Mouse (Mus musculus): ENCODE measurements around the gene Map4k2.

Gene Map4k2

DNA sequence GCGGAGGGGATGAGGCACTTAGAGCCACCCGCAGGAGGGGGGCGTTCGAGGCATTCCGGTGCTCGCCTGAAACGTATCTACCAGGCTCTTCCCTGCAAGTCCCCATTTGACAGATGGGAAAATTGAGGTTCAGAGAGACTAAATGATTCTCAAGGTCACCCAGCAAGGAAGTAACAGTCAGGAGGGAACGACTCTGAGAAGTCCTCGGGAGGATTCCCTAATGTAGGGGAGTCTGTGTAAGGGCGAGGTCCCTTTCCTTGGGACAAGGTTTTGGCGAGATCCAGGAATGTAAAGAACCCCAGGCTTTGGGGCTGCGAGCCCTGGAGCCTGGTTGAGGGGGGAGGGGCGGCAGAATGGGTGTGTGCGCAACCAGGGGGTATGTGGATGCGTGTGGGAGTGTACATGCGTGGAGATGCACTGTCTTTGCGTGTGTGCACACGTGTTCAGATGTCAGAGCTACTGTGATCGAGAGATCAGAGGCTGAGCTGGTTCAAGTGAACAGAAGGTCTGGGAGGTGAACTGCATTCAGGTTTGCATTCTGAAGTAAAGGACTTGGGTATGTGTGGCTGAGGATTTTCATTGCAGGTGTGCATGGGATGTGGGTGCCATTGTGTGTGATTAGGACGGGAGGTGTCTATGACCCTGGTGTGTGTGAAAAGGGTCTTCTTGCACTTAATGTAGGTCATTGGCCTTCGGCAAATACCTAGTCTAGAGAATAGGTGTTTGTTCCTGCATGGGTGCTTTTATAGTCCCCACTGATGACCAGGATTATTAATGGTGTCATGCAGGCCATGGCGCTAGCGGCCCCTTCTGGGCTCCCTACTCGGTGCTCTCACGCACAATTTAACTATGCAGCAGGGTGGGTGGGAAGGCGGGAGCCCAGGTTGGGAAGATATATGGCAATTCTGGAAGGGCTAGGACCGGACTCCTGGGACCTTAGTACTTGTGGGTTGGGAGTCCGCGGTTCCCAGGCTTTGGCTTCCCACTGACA lies 59.5 kb downstream of the Map4k2 start:
- DNase-seq (ENCODE audit: low spot score), result no peak

DNA sequence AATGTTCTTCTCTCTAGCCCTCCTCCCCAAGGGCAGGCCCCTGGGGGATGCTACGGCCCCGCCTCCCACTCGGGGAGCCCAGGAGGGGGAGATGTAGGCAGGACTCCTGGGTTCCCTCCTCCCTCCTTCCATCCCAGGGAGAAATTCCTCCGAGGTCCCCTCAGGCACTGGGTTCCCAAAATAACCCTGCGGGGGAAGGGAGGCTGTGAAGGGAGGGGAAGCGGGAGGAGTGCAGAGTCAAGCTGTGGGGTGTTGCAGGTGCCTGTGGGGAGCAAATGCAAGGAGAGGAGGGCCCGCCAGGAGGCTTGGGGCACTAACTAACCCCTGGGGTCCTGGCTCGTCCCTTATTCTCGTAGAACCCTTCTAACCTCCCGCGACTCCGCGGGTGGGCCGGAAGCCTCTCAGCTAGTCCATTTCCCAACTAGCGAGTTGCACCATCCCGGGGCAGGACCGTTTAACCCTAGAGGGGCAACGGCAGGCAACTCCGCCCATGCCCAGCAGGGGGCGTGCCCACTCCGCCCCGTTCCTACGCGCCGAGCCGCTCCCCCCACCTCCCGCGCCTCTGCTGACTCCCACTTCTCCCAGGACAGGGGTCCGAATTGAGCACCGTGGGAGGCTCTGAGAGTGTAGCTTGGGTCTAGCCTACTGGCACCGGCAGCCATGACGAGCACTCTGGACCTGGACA lies 60.3 kb downstream of the Map4k2 start:
- DNase-seq (ENCODE audit: low spot score), result peak; percentile 67

DNA sequence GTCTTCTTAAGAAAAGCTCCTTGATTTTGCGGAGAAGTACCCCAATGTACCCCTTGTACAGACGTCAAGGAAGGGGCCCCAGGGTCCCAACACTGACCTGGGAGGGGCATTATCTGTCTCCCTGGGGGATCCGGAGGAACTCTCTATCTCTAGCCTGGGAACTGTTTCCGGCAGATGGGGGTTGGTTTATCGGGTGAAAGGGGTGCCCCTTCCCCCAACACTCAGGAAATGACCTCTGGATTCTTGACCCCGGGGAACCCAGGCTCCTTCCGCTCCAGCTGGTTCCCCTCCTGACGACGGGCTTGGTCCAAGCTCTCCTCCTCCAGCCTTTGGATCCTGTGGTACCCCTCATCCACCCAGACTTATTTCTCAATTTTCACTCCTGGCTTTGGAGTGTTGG lies 61.0 kb downstream of the Map4k2 start:
- no peak for DNase-seq (ENCODE audit: low spot score)

DNA sequence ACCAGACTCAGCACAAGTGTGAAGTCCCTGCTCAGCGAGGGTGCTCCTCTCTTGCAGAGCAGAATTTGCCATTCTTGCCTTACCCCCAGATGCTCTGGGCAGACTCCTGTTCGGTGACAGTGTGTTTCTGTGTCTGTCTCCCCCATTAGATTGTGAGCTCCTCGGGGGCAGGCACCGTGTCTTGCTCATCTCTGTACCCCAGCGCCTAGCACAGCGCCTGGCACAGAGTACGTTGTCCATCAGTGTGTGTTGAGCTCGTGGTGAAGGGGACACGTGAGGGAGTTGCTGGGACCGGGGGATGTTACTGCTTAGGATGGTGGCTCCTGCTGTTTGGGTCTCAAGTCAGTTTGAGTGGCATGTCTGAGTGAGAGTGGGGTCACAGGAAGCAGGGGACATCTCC lies 62.9 kb downstream of the Map4k2 start:
- no peak for DNase-seq (ENCODE audit: low spot score)
